Mouse (Mus musculus) heart, embryonic 14.5 days (tissue): Measurements from ENCODE around the gene Slc22a12. TPM values are rescaled to one million over a fixed set of nuclear protein-coding genes. Genes with fewer than 3 reads are reported as not detected.

Source experiments
- ATAC-seq: fragments of 200-750 bp; cut with Nextera tagmentation; 2 replicates; pipeline ENCODE4 v1.8.0; 2017; ENCODE audit warnings: low read depth, moderate TSS enrichment; ENCODE audit not compliant: insufficient number of reproducible peaks, insufficient read depth, low FRiP score
- H3K27ac ChIP-seq, 2 experiments: fragments of 200-500 bp in 1 of 2; fragments of 300-500 bp in 1 of 2; sonication (generic) in 1 of 2; replicated peaks in 1 of 2; 2 replicates each; pipeline ENCODE4 v1.5.1; 2012 to 2014; ENCODE audit warnings: low read depth in 2 of 2, low read length in 2 of 2, control low read depth in 1 of 2, mild to moderate bottlenecking in 1 of 2, mixed read lengths in 1 of 2; ENCODE audit not compliant: control insufficient read depth in 1 of 2, insufficient read depth in 1 of 2
- H3K27me3 ChIP-seq: fragments of 300-500 bp; sonication (generic); 2 replicates; pipeline ENCODE4 v1.6.1; 2014; ENCODE audit warnings: mild to moderate bottlenecking, low read length, control low read depth; ENCODE audit not compliant: control insufficient read depth, insufficient read depth
- H3K36me3 ChIP-seq: fragments of 300-500 bp; sonication (generic); 2 replicates; pipeline ENCODE4 v1.6.1; 2014; ENCODE audit warnings: mild to moderate bottlenecking, control low read depth, low read length, mixed read lengths; ENCODE audit not compliant: control insufficient read depth, insufficient read depth
- H3K4me1 ChIP-seq, 2 experiments: fragments of 200-500 bp in 1 of 2; fragments of 300-500 bp in 1 of 2; sonication (generic) in 1 of 2; 2 replicates each; pipeline ENCODE4 v1.6.1; 2012 to 2014; ENCODE audit warnings: low read length in 2 of 2, control low read depth in 1 of 2, mixed read lengths in 1 of 2; ENCODE audit not compliant: control insufficient read depth in 2 of 2, insufficient read depth in 2 of 2
- H3K4me2 ChIP-seq: fragments of 300-500 bp; sonication (generic); 2 replicates; pipeline ENCODE4 v1.6.1; 2014; ENCODE audit warnings: mild to moderate bottlenecking, low read length
- H3K4me3 ChIP-seq, 2 experiments: fragments of 200-500 bp in 1 of 2; fragments of 300-500 bp in 1 of 2; sonication (generic) in 1 of 2; 2 replicates each; pipeline ENCODE4 v1.5.1; 2012 to 2014; ENCODE audit warnings: low read length in 2 of 2, mild to moderate bottlenecking in 2 of 2, control low read depth in 1 of 2, low read depth in 1 of 2, moderate library complexity in 1 of 2; ENCODE audit not compliant: control insufficient read depth in 1 of 2, insufficient read depth in 1 of 2
- H3K9ac ChIP-seq: fragments of 300-500 bp; sonication (generic); 2 replicates; pipeline ENCODE4 v1.6.1; 2014; ENCODE audit warnings: mild to moderate bottlenecking, low read length
- H3K9me3 ChIP-seq: fragments of 300-500 bp; sonication (generic); 2 replicates; pipeline ENCODE4 v1.6.1; 2016; ENCODE audit warnings: low read length, control low read depth; ENCODE audit not compliant: control insufficient read depth
- WGBS: fragments of 180-500 bp; shearing (Covaris S2); extraction: QIAGEN DNeasy Blood & Tissue Kit; methylation state at CpG from one replicate; pipeline ENCODE4 v1.1.7; 2014; 5-methylcytosine and 5-hydroxymethylcytosine counted together
- polyA plus RNA-seq: library from polyadenylated mRNA; unstranded; fragments of >200 nt; fragmentation: Nextera tagmentation; extraction: Ambion mirVana; gene quantifications from 2 replicates; pipeline ENCODE4 v1.2.1, GENCODE M21; 2014

Slc22a12 gene
- polyA plus RNA-seq, 1 experiment from 2014 or later: not detected

DNA sequence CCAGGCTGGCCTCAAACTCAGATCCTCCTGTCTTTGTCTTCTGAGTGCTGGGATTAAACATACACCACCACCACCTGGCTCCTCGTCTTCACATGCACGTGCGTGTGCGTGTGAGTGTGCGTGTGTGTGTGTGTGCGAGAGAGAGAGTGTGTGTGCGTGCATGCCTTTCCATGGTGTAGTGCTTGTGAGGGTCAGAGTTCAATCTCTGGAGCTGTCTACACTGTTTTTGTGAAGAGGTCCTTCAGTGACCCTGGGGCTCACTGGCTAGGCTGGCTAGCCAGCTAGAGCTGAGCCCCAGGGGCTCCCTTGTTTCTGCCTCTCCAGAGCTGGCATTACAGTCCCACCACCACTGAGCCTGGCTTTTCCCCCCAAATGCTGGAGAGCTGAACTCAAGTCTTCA, 1.3 kb downstream of the Slc22a12 start:
- WGBS: 82% methylated on average over 7 of the region's 7 CpGs
- no peak for ATAC-seq
- no peaks in the 10 kb centered on the region; the same call in 1 of the 2 replicates for H3K27me3 ChIP-seq
- H3K9ac ChIP-seq: no peak overlapping the region
- H3K4me3 ChIP-seq: no peak overlapping the region
- no peaks in the 10 kb centered on the region for H3K36me3 ChIP-seq
- H3K4me1 ChIP-seq: no peaks in the 10 kb centered on the region
- H3K9me3 ChIP-seq: no peaks in the 10 kb centered on the region
- H3K27ac ChIP-seq: no peak overlapping the region
- no peak overlapping the region for H3K4me2 ChIP-seq

DNA sequence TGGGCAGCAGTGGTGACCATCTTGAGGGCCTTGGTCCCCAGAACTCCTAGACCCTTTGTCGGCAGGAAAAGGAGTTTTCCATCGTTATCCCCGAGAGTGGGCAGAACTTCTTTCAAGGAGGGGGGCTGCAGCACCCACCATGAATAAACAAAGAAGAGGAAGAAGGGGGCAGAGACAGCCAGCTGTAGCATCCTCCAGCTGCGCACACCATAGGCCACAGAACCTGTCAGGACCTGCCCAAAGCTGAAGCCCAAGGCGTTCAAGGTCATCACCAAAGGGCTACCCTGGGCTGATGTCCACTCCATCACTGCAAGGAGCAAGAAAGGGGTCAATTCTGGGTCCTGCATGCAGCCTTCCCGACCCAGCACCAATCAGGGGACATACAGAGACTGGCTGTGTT, 2.6 kb downstream of the Slc22a12 start:
- WGBS: 60% methylated on average over 6 of the region's 6 CpGs
- no peak for ATAC-seq
- no peaks in the 10 kb centered on the region for H3K9me3 ChIP-seq
- H3K27ac ChIP-seq: no peak overlapping the region
- H3K4me2 ChIP-seq: no peak overlapping the region
- no peak overlapping the region for H3K4me3 ChIP-seq
- no peaks in the 10 kb centered on the region for H3K4me1 ChIP-seq
- no peaks in the 10 kb centered on the region for H3K36me3 ChIP-seq
- H3K9ac ChIP-seq: no peak overlapping the region
- H3K27me3 ChIP-seq: peaks cover 4% of the 10 kb centered on the region

DNA sequence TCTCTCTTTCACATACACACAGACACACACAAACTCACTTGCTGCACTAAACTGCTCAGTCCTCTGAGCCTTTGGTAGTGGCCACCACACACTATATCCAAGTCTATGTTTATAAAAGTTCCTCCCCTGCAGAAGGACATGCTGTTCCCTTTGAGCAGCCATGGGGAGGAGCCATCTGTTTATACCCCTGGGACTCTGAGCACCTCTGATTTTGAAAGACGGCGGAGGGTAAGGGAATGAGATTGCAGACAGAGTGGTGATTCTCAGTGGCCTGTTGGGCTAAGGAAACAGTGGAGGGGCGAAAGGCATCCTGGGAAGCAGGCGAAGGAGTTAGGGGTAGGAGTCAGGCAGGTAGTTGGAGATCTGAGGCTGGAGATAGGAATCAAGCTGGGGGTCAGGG, 3.2 kb downstream of the Slc22a12 start:
- no peak for ATAC-seq
- H3K27me3 ChIP-seq: peaks cover 7% of the 10 kb centered on the region
- H3K4me3 ChIP-seq: no peak overlapping the region

DNA sequence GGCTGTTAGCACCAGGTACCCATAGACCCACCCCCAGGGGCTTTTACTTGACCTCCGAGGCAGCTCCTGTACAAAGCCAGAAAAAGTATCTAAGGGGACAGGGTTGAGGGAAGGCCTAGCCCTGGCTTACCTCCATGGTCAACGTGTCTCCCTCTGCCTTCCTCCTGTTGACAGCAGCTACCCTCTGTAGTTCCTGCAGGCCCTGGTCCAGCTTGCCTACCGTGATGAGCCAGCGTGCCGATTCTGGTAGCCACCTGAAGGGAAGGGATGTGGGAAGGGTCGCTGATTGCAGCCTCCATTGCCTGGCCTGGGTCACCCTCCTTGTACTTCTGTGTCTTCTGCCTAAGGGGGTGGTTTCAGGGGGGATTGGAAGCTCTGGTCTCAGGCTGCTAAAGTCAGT, 4.3 kb downstream of the Slc22a12 start:
- 87% methylated on average over 6 of the region's 6 CpGs for WGBS
- Histone ChIP-seq H3K36me3 (no peaks in the 10 kb centered on the region), H3K4me2 (no peak overlapping the region), H3K4me1 (no peaks in the 10 kb centered on the region), H3K9ac (no peak overlapping the region), H3K27ac (no peak overlapping the region), H3K4me3 (no peak overlapping the region), H3K9me3 (no peaks in the 10 kb centered on the region), H3K27me3 (peaks cover 14% of the 10 kb centered on the region)
- ATAC-seq: no peak

More for the DNA sequence above, 3.2 kb downstream of the Slc22a12 start:
- Histone ChIP-seq H3K4me1 (no peaks in the 10 kb centered on the region), H3K27ac (no peak overlapping the region), H3K4me2 (no peak overlapping the region), H3K36me3 (no peaks in the 10 kb centered on the region), H3K9ac (no peak overlapping the region), H3K9me3 (no peaks in the 10 kb centered on the region)
- WGBS: 85% methylated on average over 4 of the region's 4 CpGs

DNA sequence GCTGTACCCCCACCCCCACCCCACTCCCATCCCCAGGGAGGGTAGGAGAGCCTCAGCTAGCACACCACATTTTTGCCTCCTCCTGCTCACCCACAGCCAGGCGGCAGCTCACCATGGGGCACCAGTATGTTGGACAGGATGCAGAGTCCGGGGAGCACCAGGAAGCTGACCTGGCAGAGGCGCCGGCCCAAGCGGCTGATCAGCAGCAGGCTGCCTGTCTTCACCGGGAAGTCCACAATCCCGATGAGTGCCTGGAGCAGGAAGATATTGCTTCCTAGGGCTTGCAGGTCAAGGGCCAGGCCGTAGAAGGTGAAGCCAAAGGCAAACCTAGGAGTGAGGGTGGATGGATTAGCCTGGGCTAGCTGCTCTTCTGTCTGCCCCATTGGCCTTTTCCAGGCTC, 5.3 kb downstream of the Slc22a12 start:
- Histone ChIP-seq H3K4me1 (no peaks in the 10 kb centered on the region), H3K9me3 (no peaks in the 10 kb centered on the region), H3K36me3 (no peaks in the 10 kb centered on the region), H3K4me3 (no peak overlapping the region), H3K27me3 (peaks cover 24% of the 10 kb centered on the region), H3K9ac (no peak overlapping the region), H3K27ac (no peak overlapping the region), H3K4me2 (no peak overlapping the region)
- no peak for ATAC-seq
- WGBS: 46% methylated on average over 8 of the region's 8 CpGs

DNA sequence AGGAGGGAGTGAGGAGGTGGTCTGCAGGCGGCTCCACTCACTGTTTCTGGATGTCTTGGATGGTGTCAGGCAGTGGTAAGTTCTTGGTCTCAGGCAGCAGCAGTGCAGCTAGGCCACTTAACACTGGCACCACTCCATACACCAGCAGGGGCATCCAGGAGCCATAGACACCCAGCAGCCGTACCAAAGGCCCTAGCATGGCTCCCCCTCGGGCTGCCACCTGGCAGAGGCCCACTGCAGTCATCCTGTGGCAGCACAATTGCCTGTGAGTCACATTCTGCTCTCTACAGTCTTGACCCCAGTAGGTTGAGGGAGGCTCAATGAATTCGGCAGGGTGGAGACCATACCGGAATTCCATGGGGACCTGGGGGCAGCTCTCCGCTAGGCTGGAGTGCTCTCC, 6.1 kb downstream of the Slc22a12 start:
- 64% methylated on average over 6 of the region's 6 CpGs for whole genome bisulfite sequencing
- Histone ChIP-seq H3K36me3 (no peaks in the 10 kb centered on the region), H3K4me1 (peaks cover 0 to under 1% of the 10 kb centered on the region in 2 experiments; a peak in 1 of 4 replicates), H3K9me3 (no peaks in the 10 kb centered on the region), H3K4me2 (no peak overlapping the region), H3K27me3 (peaks cover 31% of the 10 kb centered on the region), H3K27ac (no peak overlapping the region), H3K4me3 (no peak overlapping the region), H3K9ac (no peak overlapping the region)
- no peak for ATAC-seq

DNA sequence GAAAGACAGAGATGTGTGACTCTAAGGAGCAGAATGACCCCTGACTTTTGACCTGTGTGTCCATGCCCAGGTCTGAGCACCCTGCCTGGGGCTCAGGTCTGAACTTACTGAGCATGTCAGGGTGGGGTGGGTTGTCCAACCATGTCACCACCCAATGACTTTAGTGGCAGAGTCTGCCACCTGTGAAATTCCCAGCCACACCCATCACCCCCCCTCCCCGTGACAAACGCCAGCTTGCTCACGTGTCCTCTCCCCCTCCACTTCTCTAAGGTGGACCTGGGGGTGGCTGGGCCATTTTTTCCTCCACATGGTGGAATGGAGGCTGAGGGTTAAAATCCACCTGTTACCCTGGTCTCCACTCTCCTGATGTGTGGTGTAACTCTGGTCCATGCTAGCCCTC, 6.6 kb downstream of the Slc22a12 start:
- WGBS: 49% methylated on average over 3 of the region's 3 CpGs
- H3K27me3 ChIP-seq: peaks cover 36% of the 10 kb centered on the region
- no peak overlapping the region for H3K4me2 ChIP-seq
- H3K4me1 ChIP-seq: peaks cover 2 to 5% of the 10 kb centered on the region in 2 experiments; a peak in 2 of 4 replicates
- H3K9ac ChIP-seq: no peak overlapping the region
- H3K9me3 ChIP-seq: no peaks in the 10 kb centered on the region
- H3K36me3 ChIP-seq: no peaks in the 10 kb centered on the region
- no peak overlapping the region for H3K4me3 ChIP-seq
- H3K27ac ChIP-seq: no peak overlapping the region
- ATAC-seq: no peak

DNA sequence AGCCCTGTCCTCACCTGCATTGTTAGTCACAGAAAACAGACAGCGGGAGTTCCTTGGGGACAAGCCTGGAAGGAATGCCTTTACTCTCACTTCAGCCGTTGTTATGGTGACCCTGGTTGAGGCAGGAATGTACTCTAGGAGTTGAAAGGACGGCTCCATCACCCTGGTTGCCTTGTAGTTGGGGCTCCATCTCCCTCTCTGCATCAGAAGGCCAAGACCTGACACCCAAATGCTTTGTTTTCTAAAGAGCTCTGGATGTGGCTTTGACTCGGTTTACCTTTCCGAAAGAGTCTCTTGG, 8.8 kb downstream of the Slc22a12 start:
- Histone ChIP-seq H3K4me3 (no peak overlapping the region), H3K27ac (no peak overlapping the region), H3K36me3 (no peaks in the 10 kb centered on the region), H3K9me3 (no peaks in the 10 kb centered on the region), H3K9ac (no peak overlapping the region), H3K4me2 (no peak overlapping the region), H3K4me1 (peaks cover 2 to 9% of the 10 kb centered on the region in 2 experiments; a peak in 2 of 4 replicates), H3K27me3 (peaks cover 51% of the 10 kb centered on the region)
- WGBS: 62% methylated on average over 5 of the region's 5 CpGs
- no peak for ATAC-seq
